Mouse (Mus musculus) C2C12 (cell line): ENCODE measurements at regions not wholly inside any gene's neighbourhood (a gene's known extent, or its start where the extent isn't known, plus 50 kb on each side); places are given as distances from the start of the nearest gene placed in this dataset.

Experiments used
- CTCF ChIP-seq: IDR thresholded peaks from one replicate; pipeline ENCODE4 v1.5.1; 2011; ENCODE audit not compliant: control insufficient read depth, insufficient read depth, insufficient read length
- FOSL1 ChIP-seq: IDR thresholded peaks from one replicate; pipeline ENCODE4 v1.8.0; 2011; ENCODE audit warnings: mild to moderate bottlenecking, low read length; ENCODE audit not compliant: poor library complexity, insufficient read depth, severe bottlenecking
- MAX ChIP-seq: IDR thresholded peaks from one replicate; pipeline ENCODE4 v1.6.1; 2011; ENCODE audit warnings: mild to moderate bottlenecking, control low read depth
- MYOD1 ChIP-seq: IDR thresholded peaks from one replicate; pipeline ENCODE4 v1.6.1; 2011; ENCODE audit warnings: low read depth; ENCODE audit not compliant: control insufficient read depth, insufficient read length
- MYOG ChIP-seq: IDR thresholded peaks from one replicate; pipeline ENCODE4 v1.6.1; 2011; ENCODE audit not compliant: control insufficient read depth, insufficient read length; ENCODE audit errors: extremely low read depth
- USF1 ChIP-seq: IDR thresholded peaks from one replicate; pipeline ENCODE4 v1.6.1; 2011; ENCODE audit warnings: low read depth, mild to moderate bottlenecking, control low read depth, moderate library complexity

- TF ChIP-seq CTCF (no peak), MYOG (no peak), FOSL1 (no peak), MAX (no peak), USF1 (no peak), MYOD1 (no peak)
Observed at GRCm38 (mm10) chr15:52836896-52837295, 1047.8 kb upstream of the Gm7489 start.
